ENCODE assay signal across 8 mouse cellular contexts in genomic region chr7:127614891-127615843, GRCm38 (mm10). TPM values are rescaled to one million over a fixed set of nuclear protein-coding genes. Genes with fewer than 3 reads are reported as not detected.
DNase-seq lines count a peak whose midpoint lies in the region; ATAC-seq lines count a peak whose summit lies in the region.

Gene Zfp629, minus strand, starts transcription at chr7:127615797.

- H3K4me3 ChIP-seq in embryonic facial prominence, embryonic 15.5 days (replicated peaks): peak within 1 kb of the TSS; percentile 99
- H3K4me3 ChIP-seq in heart, embryonic 11.5 days (ENCODE audit: low read depth, low read length): peak within 1 kb of the TSS; percentile 99
- peak within 1 kb of the TSS; percentile 100 for H3K4me3 ChIP-seq in kidney, embryonic 16.5 days (ENCODE audit: low read length)
- peak within 1 kb of the TSS; percentile 100 for H3K4me3 ChIP-seq in stomach, embryonic 16.5 days (replicated peaks; ENCODE audit: low read length)

- WGBS in embryonic facial prominence, embryonic 15.5 days: under 1% methylated on average over 49 of the region's 50 CpGs
- WGBS in heart, embryonic 11.5 days (ENCODE audit: insufficient replicate concordance): 0% methylated on average over 24 of the region's 50 CpGs
- WGBS in kidney, embryonic 16.5 days: under 1% methylated on average over 49 of the region's 50 CpGs
- WGBS in stomach, embryonic 16.5 days: under 1% methylated on average over 49 of the region's 50 CpGs

- no peaks in the 10 kb centered on the region for H3K27me3 ChIP-seq in embryonic facial prominence, embryonic 15.5 days
- no peaks in the 10 kb centered on the region for H3K27me3 ChIP-seq in heart, embryonic 11.5 days (ENCODE audit: control insufficient read depth, insufficient read depth, low read length)
- no peaks in the 10 kb centered on the region for H3K27me3 ChIP-seq in kidney, embryonic 16.5 days (ENCODE audit: insufficient read depth, low read length)
- H3K27me3 ChIP-seq in stomach, embryonic 16.5 days (ENCODE audit: control insufficient read depth, insufficient read depth, low read length): no peaks in the 10 kb centered on the region

- DNase-seq in 3T3-L1 (ENCODE audit: low read depth, low spot score): peak; percentile 60
- peak; percentile 43 to 64 for DNase-seq in adrenal gland, postnatal 4 days (ENCODE audit: low spot score in 2 of 2)
- peak; percentile 62 for DNase-seq in liver

- H3K9ac ChIP-seq in embryonic facial prominence, embryonic 15.5 days: peak within 1 kb of the TSS; percentile 93
- H3K9ac ChIP-seq in heart, embryonic 11.5 days (ENCODE audit: low read depth, low read length): peak within 1 kb of the TSS; percentile 98
- H3K9ac ChIP-seq in kidney, embryonic 16.5 days (replicated peaks; ENCODE audit: low read length): peak within 1 kb of the TSS; percentile 99
- peak within 1 kb of the TSS; percentile 96 for H3K9ac ChIP-seq in stomach, embryonic 16.5 days (ENCODE audit: low read length)

- ATAC-seq in embryonic facial prominence, embryonic 15.5 days (ENCODE audit: insufficient number of reproducible peaks, low FRiP score, low TSS enrichment, low read depth): peak; percentile 85
- peak; percentile 79 for ATAC-seq in heart, embryonic 11.5 days (replicated peaks; ENCODE audit: insufficient number of reproducible peaks, low FRiP score, low TSS enrichment)
- peak; percentile 93 for ATAC-seq in kidney, embryonic 16.5 days (ENCODE audit: low FRiP score, low TSS enrichment)
- peak; percentile 7; the same call in 1 of the 2 replicates for ATAC-seq in monocyte, adult 5-6 weeks (replicated peaks; ENCODE audit: insufficient number of reproducible peaks, low FRiP score, low TSS enrichment, poor library complexity, severe bottlenecking)
- ATAC-seq in stomach, embryonic 16.5 days (ENCODE audit: insufficient read depth, low FRiP score): peak; percentile 91

- H3K4me1 ChIP-seq in embryonic facial prominence, embryonic 15.5 days: peaks cover 14% of the 10 kb centered on the region
- peaks cover 8% of the 10 kb centered on the region for H3K4me1 ChIP-seq in heart, embryonic 11.5 days (ENCODE audit: control insufficient read depth, insufficient read depth, low read length)
- H3K4me1 ChIP-seq in kidney, embryonic 16.5 days (ENCODE audit: insufficient read depth, low read length): peaks cover 17% of the 10 kb centered on the region
- peaks cover 16% of the 10 kb centered on the region for H3K4me1 ChIP-seq in stomach, embryonic 16.5 days (ENCODE audit: control insufficient read depth, insufficient read depth, low read length)

- H3K9me3 ChIP-seq in embryonic facial prominence, embryonic 15.5 days (replicated peaks): no peaks in the 10 kb centered on the region
- H3K9me3 ChIP-seq in heart, embryonic 11.5 days (replicated peaks; ENCODE audit: control insufficient read depth, low read length): peaks cover 17% of the 10 kb centered on the region
- H3K9me3 ChIP-seq in kidney, embryonic 16.5 days (ENCODE audit: low read length): peaks cover 7% of the 10 kb centered on the region; the same call in 1 of the 2 replicates
- H3K9me3 ChIP-seq in stomach, embryonic 16.5 days (replicated peaks; ENCODE audit: control insufficient read depth, low read length): 0 out of 2 replicates have a peak, but pooled peaks cover 6% of the 10 kb centered on the region

- peaks cover 27% of the 10 kb centered on the region for H3K36me3 ChIP-seq in embryonic facial prominence, embryonic 15.5 days
- peaks cover 28% of the 10 kb centered on the region for H3K36me3 ChIP-seq in heart, embryonic 11.5 days (ENCODE audit: control insufficient read depth, insufficient read depth, low read length)
- peaks cover 28% of the 10 kb centered on the region for H3K36me3 ChIP-seq in kidney, embryonic 16.5 days (ENCODE audit: insufficient read depth, low read length)
- peaks cover 27% of the 10 kb centered on the region for H3K36me3 ChIP-seq in stomach, embryonic 16.5 days (ENCODE audit: control insufficient read depth, insufficient read depth, low read length)

- peak within 1 kb of the TSS; percentile 78 for H3K27ac ChIP-seq in embryonic facial prominence, embryonic 15.5 days (replicated peaks)
- H3K27ac ChIP-seq in heart, embryonic 11.5 days (ENCODE audit: low read depth, low read length): peak within 1 kb of the TSS; percentile 91
- peak within 1 kb of the TSS; percentile 94 for H3K27ac ChIP-seq in kidney, embryonic 16.5 days (ENCODE audit: low read length)
- H3K27ac ChIP-seq in stomach, embryonic 16.5 days (ENCODE audit: low read length): peak within 1 kb of the TSS; percentile 89

- peak within 1 kb of the TSS; percentile 68 for H3K4me2 ChIP-seq in embryonic facial prominence, embryonic 15.5 days (replicated peaks)
- H3K4me2 ChIP-seq in heart, embryonic 11.5 days: peak within 1 kb of the TSS; percentile 67
- H3K4me2 ChIP-seq in kidney, embryonic 16.5 days (replicated peaks; ENCODE audit: low read depth, low read length): peak within 1 kb of the TSS; percentile 81
- peak within 1 kb of the TSS; percentile 79 for H3K4me2 ChIP-seq in stomach, embryonic 16.5 days (ENCODE audit: low read depth, low read length)

RNA-seq across cellular contexts. Expression of gene Zfp629, which starts in this region (rescaled TPM):
- total RNA-seq in adrenal gland, postnatal 4 days (2021): 10 to 100 TPM; 29.4 to 31.6 TPM
- 11.4 and 11.9 TPM in 2 replicates for polyA plus RNA-seq in embryonic facial prominence, embryonic 15.5 days (2015; fragmentation: Nextera tagmentation; extraction: Ambion mirVana)
- 11.2 and 12.0 TPM in 2 replicates for polyA plus RNA-seq in heart, embryonic 11.5 days (2014; fragmentation: Nextera tagmentation; extraction: Ambion mirVana)
- polyA plus RNA-seq in kidney, embryonic 16.5 days (2015; fragmentation: Nextera tagmentation; extraction: Ambion mirVana): 19.8 and 22.1 TPM in 2 replicates
- 1.7 to 7.4 TPM (median 2.3 TPM) in 3 replicates for total RNA-seq in monocyte, adult 5-6 weeks (2017)
- 10.4 and 10.9 TPM in 2 replicates for polyA plus RNA-seq in stomach, embryonic 16.5 days (2015; fragmentation: Nextera tagmentation; extraction: Ambion mirVana)

Comparison
In these comparisons a context has a peak if more than half of its experiments do, and no peak if none do; other contexts are left out.
1. Peak in every context shown above with its lines: DNase-seq, ATAC-seq, H3K4me3 ChIP-seq and H3K27ac ChIP-seq.
2. ATAC-seq: peak in every context shown above with its lines; median percentile 93 in kidney, embryonic 16.5 days; 91 in stomach, embryonic 16.5 days; 85 in embryonic facial prominence, embryonic 15.5 days; 79 in heart, embryonic 11.5 days; 7 in monocyte, adult 5-6 weeks.